Mouse (Mus musculus): ENCODE data around the gene Ppfia3.

DNA sequence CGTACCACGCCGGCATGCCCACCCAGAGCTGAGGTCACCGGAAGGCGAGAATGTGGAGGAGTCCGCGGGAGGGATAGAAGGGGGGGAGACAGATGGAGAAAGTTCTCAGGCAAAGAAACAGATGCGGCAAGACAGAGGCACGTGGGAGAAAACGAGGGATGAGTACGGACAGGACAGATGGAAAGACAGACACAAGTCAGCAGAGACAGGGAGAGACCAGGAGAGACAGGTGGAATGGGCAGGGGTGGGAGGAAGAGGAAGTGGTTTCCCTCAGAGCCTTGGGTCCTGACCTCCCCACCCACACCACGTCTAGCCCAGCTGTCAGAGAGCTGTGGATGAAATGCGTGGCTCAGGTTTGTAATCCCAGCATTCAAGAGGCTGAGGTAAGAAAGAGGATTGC, 19.9 kb downstream of the Ppfia3 start:
- TF ChIP-seq CTCF (IDR thresholded peaks at IDR 0.05; ENCODE audit: low read depth, low read length), result no peak
- TF ChIP-seq POLR2A (IDR thresholded peaks at IDR 0.05; ENCODE audit: insufficient read depth, low read length), result no peak
